Mouse (Mus musculus): Measurements from ENCODE around the gene Tlr13.

The Tlr13 gene

DNA sequence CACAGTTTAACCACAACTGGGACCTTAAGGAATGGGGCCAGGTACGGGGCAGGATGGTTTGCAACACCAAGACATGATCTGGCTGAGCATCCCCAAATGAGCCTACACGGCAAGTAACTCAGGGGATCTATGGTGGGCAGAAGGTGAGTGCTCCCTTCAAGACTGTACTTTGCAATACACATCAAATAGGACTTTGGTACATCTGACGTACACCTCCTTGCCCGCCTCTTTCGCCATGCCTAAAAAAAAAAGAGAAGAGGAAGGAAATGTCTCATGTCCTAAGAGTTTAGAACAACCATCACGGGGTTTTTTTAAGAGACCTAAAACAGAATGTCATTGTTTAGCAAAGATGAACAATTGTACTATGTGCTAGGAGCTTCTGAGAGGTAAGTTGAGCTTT lies at the start of gene Tlr13:
Gene Tlr13, plus strand, starts transcription at position 269 of the 400 bp plus-strand sequence.
- DNase-seq = no peak

DNA sequence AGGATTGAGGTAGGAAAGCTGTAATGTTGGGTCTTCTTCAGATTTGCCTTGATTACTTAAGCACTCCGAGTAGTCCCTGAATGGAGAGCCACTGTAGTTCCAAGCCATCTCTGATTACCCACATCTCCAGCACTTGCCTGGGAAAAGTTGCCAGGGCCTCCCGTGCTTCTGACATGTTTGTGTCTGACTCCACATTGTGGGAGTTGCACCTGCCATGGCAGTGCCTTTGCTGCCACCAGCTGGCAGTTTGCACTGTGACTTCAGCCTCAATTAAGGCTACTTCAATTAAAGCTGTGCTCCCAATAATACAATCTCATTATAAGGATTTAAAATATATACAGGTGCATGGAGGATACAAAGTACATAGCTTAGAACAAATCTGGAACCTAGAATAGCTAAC lies 37.5 kb upstream of the Tlr13 start:
- peak; percentile 30 for DNase-seq

DNA sequence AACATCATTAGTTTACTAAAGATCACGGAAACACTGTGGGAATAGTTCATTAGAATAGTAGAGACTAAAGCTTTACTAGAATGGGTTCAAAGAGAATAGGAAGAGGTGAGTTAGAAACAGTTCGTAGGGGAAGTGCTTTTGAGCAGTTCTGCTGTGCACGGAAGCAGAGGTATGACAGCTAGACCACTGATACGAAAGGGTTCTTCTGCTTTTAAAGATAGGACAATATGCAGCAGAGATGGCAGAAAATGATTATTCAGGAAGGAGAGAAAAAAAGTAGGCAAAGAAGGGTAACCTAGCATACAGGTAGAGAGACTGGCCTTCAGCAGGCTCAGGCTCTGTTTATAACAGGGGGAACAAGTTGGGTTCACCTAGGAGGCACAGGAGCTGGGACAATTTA lies 29.1 kb upstream of the Tlr13 start:
- no peak for DNase-seq

DNA sequence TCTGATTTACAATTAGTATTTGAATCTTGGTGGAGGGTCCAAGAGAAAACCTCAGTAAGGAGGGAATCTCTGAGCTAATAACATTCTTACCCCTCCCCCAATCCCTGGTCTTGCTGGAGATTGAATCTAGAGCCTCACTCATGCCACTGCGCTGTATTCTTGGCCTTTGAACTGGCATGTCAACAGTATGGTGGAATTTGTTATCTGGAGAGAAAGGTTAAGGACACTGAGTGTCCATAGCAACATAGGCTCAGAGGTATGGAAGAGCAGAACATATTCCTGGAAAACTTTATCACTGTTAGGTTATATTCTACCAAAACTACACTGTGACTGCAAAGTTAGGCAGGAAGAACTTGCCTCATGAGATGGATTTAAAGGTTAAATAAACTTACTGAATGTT lies 28.3 kb upstream of the Tlr13 start:
- no peak for DNase-seq

DNA sequence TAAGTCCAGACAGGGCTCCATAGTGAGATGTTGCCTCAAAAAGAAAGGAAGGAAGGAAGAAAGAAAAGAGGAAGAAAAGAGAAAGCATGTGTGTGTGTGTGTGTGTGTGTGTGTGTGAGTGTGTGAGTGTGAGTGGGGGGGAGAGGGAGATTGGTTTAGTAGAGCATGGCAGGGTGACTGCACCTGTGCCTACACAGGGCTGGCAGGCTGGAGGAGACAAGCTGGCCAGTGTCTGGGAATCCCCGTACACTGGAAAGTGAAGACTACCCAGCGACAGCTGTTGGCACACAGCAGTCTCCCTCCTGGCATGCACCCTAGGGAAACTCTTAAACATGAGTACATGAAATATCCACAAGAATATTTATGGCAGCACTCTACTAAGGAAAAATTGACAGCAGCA lies 20.2 kb upstream of the Tlr13 start:
- no peak for DNase-seq

DNA sequence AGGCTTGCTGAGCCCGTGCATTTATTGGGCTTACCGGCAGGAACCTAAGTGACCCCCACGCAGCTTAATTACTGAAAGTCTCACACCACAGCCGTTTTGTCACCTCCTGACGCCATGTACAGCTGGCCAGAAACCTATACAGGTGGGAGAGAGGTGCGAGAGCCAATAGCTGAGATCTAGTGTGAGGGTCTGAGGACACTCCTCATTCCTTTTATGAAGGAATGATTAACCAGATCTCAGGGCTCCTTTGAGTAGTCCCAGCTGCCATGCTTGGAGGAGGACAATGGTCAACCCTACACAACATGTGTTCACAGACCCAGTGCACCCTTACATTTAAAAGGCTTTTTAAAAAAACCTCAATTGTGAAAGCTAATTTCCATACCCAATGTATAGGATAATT lies 14.7 kb upstream of the Tlr13 start:
- no peak for DNase-seq

DNA sequence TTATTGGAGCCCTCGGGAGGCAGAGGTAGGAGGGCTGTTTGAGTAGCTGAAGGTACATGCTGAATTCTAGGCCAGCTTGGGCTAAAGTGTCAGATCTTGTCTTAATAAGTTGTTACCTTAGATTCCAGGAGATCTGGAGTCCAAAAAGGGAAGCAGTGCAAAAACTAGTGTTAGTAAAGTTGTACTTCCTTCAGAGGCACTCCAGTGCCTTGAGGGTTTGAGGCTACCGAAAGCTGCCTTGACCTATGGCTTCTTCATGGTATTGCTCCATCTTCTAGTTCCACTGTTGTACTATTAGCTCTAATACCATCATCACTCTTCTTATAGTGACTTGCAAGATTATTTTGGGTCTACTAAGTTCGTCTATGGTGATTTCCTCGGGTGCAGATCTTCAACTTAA lies 13.1 kb upstream of the Tlr13 start:
- DNase-seq = no peak

DNA sequence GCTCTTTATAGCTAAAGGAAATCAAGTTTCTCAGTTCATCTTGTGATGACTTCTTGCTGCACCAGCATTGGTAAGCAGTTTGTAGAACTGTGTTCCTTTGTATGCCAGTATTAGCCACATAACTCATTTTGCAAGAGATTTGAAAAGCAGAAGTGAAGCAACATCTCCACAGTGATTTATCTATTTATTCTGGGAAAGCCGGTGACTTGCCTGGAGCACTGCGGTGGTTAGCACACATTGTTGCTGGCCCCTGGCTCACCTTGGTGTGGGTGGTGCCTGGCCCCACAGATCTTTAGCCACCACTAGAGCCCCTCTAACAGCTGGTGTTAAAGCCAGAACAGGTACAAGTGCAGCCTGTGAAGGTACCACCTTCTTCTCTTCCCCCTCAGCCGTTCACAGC lies 8.1 kb upstream of the Tlr13 start:
- no peak for DNase-seq

DNA sequence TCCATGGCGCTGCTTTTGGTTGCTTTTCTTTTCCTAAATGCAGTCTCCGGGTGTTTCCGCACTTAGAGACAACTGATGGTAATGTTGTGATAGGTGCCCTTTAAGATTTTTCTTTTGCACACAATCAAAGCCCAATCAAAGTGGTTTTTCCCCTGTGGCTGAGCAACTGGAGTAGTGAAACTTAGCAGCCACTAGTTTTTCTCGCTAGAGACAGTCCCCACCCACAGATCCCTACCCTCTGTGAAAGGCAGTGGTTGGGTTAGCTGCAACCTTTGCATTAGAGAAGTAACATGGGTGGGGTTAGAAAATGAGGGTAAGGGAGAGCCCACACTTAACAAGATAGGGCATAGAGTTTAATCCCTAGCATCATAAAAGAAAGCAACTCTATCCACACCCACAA lies 7.5 kb upstream of the Tlr13 start:
- no peak for DNase-seq

DNA sequence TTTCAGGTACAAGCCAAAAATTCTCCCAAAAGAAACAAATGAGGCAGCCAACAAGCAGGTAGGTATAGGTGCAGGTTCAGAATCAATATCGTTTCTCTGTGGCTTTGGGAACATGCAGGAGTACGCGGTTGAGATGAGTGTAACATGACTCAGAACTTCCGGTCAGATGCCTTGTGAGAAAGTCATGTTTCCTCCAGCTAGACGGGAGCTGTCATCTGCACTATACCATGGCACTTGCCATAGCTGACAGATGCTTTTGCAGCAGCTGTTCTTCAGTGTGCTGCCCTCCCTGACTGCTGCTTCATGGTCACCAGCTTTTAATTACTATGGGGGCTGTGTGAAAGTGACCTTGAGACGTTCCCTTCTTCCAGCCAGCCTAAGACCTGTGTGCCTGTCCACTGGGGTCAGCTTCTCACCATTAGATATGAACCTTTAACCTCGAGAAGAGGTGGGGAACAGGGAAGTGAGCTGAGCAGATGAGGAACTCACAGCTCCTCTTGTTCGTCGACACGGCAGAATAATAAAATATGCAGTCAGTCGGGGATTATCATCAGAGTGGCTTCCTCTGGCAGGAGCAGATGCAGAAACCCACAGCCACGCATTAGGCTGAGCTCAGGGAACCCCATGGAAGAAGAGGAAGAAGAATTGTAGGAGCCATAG lies 7.0 kb upstream of the Tlr13 start:
- no peak for DNase-seq

DNA sequence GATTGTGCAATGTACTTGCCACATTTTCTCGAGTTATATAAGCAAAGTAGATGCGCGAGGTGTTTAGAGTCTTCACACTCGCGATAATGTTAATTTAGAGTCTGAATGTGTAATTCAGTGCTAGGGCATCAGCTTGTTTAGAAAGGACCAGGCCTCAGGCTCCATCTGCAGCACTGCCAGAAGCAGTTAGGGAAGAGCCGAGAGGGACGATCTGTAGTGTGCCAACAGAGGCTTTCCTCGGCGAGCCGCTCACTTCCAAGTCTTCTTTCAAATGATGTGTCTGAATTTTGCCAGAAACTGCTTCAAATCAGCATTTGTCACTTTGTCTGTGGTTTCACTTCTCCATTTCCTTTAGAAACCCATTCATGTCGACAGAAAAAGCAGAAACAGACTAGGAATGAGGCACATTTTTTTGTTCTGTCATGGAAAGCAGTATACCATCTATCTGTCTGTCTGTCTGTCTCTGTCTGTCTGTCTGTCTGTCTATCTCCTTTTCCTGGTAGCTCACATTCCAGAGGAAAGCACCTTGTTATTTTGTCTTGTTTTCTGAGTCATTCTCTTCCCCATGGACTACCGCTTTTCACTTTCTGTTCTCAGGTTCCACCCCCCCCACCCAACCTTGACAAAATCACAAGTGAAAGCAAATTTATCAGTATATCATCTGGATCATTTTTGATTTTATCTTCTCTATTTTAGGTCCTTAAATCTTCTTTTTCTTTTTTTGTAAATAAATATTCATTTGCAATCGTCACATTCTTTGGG lies 3.5 kb upstream of the Tlr13 start:
- no peak for DNase-seq

DNA sequence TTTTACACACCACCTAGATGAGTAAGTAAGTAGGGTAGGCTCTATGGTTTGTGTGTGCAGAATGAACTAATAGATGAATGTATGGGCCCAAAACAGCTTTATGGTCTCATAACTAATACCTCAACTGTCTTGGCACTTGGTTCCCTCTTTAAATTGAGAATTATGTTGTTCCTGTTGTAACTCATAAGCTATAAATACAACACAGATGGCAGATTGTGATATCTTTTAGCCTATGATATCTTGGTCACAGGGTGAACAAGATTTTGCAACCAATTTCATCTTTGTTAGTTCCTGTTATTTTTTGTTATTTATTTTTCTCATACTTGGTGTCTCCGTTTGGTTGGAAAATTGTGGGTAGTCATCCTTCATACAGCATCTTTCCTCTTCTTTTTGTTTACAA lies 5.2 kb downstream of the Tlr13 start:
- DNase-seq = no peak

DNA sequence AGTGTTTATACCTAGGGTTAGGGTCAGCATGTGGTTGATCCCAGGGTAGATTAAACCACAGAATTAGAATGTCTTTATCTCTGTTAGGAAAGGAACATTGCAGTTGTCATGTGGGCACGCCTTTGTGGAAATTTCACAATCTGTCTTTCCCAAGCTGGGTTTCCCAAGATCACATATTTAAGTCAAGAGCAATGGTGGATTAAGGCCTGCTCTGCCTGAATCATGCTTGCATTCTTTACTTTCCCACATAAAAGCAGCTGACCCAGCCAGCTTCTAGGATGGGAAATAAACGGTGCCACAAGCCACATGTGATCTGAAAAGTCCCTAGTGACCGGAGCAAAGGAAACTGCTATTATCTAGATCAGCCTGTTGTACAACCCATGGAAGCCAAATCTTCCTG lies 6.5 kb downstream of the Tlr13 start:
- DNase-seq = no peak

DNA sequence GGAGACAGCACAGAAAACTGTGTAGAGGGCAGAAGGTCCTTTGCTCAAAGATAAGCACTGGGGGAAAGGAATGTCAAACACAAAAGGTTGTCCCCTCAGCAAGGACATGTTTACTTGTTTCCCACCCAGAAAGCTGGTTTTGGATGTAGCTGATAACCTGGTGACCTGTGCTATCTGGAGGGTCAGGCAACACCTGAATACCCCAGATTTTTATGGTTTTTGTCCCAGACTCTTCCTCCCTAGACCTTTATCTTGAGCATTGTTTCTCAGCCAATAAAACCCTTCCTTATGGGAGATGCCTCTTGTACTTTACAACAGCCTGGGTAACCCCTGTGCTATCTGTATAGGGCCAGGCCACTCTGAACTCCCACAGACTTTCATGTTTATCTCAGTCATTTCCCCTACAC lies 11.2 kb downstream of the Tlr13 start:
- peak; percentile 9 for DNase-seq

DNA sequence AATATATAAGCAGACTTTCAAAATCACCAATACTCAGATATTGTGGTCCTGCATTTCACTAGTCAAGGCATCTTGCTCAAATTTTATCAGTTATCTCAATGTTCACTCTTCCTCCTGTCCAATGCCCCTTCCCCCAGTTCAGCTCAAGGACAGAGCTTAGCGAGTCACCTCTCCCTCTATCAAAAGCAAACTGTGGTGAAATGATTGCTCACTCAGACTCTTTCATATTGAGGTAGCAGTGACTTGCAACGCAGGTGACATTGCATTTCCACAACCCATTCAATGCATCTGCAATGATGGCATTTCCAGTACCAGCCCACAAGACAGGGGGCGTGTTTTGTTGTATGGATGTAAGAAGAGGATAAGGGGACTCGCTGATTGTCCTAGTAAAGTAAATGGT lies 12.9 kb downstream of the Tlr13 start:
- no peak for DNase-seq

DNA sequence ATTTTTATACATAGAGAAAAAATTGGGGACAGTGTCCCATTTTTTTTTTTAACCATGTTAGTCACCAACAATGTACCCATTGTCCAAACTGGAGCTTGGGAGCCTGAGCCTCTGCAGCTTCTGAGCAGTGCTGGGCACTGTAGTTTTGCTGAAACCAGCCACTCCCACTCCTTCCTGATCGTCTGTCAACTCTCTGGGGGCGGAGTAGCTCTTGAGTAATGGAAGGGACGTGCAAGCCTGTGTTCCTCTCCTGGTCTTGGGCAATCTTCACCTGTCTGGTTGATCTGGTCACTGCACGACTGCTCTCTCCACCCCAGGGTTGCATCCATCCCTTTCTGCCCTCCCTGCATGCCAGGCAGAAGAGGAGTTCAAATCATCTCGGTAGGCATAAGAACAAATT lies 21.0 kb downstream of the Tlr13 start:
- DNase-seq = peak; percentile 31

DNA sequence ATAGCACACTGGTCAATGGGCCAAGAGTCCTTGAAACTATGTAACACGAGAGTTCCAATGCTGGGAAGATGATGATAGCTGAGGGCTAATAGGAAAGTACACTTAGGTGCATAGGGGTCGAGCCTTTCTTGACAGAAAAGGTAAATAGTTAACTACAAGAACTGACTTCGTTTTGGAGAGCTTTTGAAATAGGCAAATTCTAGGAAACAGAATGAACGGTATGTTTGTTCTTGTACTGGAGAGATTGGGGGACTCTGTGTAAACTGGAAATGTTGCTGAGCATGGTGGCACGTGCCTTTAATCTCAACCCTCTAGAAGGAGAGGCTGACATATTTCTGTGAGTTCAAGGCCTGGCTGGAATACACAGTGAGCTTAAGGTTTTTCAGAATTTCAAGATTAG lies 21.6 kb downstream of the Tlr13 start:
- DNase-seq = no peak

DNA sequence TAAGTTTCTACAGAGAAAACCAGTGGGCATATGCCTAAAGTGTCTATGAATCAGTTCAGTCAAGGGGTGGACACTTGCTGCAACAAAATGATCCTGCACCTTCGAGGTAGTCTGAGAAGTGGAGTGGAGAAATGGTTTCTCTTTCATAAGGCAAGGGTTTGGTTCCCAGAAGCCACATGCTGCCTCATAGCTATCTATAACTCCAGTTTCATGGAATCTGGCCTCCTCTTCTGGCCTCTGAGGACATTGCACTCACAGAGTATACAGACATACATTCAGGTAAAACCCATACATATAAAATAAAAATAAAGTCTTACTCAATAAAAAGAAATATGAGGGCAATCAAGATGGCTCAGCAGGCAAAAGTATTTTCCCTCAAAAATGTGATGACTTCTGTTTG lies 22.1 kb downstream of the Tlr13 start:
- no peak for DNase-seq

DNA sequence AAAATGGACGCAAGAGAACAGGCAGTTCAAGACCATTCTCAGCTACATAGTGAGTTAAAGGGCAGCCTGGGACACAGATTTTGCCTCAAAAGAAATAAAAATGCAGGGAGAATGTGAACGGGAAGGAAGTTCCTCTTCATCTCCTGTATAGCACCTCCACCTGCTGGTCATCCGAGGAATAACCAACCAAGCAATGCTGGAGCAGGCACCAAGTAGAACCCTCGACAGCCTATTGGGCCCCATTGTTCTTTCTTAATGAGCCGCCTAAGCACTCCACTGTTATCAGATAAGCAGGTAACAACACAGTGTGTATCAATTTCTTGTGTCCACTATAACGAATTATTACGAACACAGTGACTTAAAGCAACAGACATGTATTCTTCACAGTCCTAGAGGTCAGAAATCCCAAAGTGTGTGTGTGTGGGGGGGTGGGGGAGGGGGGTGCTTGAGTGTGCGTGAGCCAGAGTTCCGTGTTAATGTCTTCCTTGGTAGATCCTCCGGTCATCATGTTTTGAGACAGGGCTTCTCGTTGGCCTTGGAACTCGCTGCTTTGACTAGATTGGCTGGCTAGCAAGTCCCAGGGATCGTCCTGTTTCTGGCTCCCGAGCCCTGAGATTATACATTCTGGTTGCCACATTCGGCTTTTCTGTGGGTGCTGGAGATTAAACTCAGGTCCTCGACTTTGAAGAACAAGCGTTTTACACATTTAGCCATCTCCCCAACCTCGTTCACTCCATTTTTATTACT lies 28.3 kb downstream of the Tlr13 start:
- DNase-seq = peak; percentile 75

DNA sequence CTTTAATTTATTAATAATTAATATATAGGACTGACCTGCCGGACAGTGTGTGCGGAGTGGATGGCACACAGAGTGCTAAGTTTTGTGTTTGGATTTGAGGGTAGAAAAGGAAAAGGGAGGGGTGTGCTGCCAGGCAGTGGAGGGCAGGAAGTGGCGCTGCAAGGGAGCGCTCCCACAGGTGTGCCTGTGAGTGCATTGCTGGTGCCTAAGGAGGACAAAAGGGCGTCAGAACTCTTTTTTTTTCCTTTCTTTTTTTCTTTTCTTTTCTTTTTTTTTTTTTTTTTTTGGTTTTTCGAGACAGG lies 28.8 kb downstream of the Tlr13 start:
- DNase-seq = peak; percentile 4

DNA sequence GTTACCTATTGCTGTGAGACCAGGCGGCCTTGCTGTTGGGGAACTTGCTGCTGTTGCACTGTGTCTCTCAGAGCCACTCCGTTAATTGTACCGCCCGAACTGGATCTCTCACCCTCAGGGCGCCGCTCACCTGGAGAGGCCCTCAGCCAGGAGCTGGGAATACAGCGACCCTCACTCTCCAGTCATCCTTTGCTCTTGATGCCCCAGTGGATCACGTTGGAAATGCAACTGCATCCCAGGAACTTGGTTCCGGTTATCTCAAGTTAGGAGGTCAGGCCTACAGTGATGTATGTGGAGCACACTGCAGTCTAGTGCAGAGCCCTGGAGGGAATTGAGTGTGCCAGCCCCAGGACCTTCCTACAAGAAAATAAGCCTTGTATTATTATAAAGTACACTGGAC lies 33.3 kb downstream of the Tlr13 start:
- no peak for DNase-seq

DNA sequence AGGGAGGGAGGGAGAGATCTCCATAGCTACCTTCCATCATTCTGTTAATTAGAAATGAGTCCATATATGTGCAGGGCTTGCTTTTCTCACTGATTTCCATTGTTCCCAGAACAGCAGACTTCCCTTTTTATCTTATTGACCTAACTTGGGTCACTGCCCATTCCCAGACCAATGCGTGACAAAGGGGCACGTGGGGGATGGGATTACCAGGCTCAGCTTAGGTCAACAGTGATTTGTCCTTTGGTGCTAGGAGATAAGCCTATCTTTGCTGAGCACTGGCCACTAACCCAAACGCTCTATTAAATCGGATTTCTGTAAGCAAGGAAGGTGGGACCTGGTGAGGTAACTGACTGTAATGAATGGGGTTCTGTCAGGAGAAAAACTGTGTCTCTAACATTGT lies 41.3 kb downstream of the Tlr13 start:
- DNase-seq = peak; percentile 34

DNA sequence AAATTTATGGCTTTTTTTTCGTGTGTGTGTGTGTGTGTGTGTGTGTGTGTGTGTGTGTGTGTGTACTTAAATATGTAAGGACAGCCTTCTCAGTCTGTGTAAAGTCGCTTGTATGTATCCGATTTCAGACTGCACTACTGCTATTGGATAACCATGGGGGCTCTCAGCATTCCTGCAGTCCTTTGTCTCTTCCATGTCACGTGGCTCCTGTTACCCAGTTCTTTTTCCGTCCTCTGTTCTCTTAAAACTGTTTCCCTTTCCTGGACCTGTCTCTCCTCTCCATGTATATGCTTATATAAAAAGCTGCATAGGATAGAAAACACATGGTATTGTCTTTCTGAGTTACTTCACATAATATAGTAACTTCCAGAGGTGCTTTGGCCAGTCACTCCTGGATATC lies 42.7 kb downstream of the Tlr13 start:
- DNase-seq = no peak
